Mouse (Mus musculus): ENCODE measurements around the gene Tmem239.
"Not testable (repeated sequence)": the region's sequence is repeated elsewhere in the genome, so short reads cannot be mapped to it uniquely, and the experiment has no call there.

Tmem239 gene

GRCm38 (mm10) chr2:130406178-130406577 is at the start of gene Tmem239:
Gene Tmem239 (plus strand): TSS chr2:130406478.
- no peak for DNase-seq (ENCODE audit: low spot score)

DNA sequence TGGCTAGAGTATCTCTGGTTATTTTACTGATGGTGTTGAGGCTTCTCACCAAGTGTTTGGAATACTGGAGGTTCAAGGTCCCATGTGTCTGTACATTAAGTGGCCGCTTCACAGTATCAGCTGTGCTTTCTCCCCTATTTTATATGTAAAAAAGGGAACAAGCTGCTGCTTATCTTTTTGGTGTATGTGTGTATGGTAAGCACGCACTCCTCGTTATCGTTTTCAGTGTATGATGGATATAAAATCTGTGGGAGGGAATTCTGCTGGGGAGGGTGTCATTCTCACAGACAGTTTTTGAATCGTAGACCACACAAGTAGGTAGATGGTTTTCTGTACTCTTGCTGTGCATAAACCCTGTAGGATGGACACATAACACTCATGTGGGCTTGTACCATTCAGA is 48.7 kb upstream of the Tmem239 start:
- no peak for DNase-seq (ENCODE audit: low spot score)

DNA sequence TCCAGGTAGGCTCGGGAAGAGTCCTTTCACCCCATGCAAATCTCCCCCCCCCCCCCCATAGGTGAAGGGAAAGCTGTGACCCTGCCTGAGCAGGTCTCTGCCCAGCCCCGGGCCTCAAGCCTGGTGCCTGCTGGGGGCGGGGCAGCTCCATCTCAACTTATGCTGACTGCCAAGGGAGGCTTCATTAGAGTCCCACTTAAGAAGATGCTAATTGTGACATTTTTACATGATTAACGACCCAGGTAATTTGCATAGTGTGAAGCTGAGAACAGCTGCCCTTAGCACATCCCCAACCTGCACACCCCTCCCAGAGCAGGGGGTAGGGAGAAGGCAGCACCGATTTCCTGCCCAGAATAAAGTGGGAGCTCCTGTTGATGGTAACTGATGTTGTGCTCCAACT is 47.4 kb upstream of the Tmem239 start:
- DNase-seq (ENCODE audit: low spot score): no peak

DNA sequence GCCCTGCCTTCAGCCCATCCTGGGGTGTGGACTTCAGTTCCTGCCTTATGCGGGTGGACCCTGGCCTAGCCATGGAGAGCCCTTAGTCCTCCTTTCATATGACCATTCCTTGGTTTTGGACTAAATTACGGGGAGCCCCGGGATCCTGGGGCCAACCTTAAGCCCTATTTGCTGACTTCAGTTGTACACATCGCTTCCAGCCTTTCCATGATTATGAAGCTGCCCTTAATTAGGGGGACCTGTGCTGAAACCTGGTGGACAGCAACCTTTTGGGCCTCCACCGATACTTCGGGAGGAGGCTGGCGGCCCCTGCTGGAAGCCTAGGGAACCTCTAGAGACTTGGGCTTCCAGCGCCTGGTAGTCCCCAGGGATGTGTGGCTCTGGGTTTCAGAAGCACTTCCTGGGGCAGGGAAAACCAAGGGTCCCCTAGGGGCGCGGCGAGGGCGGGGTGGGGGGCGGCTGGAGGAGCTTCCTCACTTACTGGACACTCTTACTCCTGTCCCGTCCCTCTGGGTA is 43.7 kb upstream of the Tmem239 start:
- no peak for DNase-seq (ENCODE audit: low spot score)

DNA sequence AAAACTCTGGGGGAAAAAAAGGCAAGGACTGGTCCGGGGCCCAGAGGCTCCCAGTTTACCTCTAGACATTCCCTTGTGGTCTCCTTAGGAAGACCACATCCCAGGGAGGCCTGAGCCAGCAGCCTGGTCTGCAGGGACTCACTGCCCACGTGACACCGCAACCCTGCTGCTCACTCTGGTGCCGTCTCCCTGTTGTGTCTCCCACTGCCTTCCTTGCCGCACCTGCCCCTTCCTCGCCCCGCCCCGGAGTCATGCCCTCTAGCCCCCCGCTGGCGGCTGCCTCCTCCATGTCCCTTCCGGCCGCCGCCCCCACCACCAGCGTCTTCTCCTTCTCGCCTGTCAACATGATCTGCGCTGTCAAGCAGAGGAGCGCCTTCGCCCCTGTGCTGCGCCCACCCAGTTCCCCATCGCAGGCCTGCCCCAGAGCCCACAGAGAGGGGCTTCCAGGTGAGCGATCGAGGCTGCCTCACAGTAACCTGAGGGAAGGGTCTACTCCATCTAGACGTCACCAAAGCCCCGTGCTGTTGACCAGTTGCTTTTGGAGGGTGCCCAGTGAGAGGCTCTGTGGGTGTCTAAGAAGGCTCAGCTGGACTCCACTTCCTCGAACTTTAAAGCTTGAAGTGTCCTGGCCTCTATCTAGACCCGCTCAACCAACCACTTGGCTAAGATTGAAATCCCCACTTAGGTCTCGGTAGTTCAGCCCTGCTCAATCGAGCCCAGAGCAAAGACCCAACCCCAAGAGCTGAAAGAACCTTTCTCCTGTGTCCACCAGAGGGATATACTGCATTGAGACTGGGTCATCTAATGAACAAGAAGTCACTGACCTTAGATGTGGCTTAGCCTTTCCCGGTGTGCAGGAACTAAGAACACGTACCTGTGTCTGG is 40.8 kb upstream of the Tmem239 start:
- DNase-seq (ENCODE audit: low spot score): no peak

GRCm38 (mm10) chr2:130367386-130367785 is 38.9 kb upstream of the Tmem239 start:
- peak; percentile 8 for DNase-seq (ENCODE audit: low spot score)

DNA sequence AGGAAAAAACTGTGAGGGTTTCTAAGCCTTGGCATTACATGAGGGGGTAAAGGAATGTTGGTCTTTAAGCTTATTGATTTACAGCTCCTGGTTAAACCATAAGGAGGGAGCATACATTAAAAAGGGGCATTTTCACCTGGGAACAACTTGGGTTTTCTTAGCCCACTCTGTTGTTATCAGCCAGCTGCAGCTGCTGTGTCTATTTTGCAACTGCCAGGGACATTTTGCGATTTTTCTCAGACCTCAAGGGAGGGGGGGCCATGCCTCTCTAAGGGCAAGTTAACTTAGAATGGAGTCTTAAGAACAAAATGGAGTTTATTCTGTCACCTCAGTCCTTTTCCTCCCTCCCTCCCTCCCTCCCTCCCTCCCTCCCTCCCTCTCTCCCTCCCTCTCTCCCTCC is 33.3 kb upstream of the Tmem239 start:
- not testable (repeated sequence) for DNase-seq (ENCODE audit: low spot score)

DNA sequence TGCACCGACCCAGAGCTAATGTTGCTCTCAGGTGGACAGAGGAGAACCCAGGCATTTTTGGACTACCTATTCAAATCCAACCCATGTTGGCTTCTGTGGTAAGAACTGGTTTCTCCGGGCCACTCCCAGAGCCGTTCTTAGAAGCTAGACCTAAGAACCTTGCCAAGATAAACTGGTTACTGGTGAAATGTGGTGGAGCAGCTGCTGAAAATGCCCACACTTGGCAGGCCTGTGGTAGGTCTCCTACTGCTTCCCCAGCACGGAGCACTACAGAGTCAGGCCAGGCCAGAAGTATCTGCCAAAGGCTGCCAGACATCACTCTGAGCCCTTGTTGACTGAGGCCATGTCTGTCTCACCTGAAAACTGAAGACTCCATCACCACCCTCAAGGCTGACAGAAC is 31.3 kb upstream of the Tmem239 start:
- DNase-seq (ENCODE audit: low spot score): peak; percentile 17

- DNase-seq (ENCODE audit: low spot score): no peak
Observed at GRCm38 (mm10) chr2:130383205-130383604, 23.1 kb upstream of the Tmem239 start.

GRCm38 (mm10) chr2:130383895-130384294 is 22.4 kb upstream of the Tmem239 start:
- DNase-seq (ENCODE audit: low spot score): no peak

DNA sequence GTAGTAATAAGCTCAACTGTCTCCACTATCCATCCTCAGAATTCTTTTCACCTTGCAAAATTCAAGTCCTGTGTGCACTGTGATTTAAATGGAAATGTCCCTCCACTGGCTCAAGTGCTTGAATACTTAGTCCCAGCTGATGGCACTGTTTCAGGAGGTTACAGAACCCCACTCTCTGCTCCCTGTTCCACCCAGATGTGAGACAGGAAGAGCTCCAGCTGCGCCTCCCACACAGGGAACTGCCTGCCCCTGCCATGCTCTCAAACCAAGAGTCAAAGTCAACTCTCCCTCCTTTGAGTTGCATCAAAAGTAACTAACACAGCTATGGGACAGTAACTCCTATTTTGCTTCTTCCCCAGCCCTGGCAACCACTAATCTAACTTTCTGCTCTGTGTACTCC is 20.1 kb upstream of the Tmem239 start:
- DNase-seq (ENCODE audit: low spot score): peak; percentile 14

DNA sequence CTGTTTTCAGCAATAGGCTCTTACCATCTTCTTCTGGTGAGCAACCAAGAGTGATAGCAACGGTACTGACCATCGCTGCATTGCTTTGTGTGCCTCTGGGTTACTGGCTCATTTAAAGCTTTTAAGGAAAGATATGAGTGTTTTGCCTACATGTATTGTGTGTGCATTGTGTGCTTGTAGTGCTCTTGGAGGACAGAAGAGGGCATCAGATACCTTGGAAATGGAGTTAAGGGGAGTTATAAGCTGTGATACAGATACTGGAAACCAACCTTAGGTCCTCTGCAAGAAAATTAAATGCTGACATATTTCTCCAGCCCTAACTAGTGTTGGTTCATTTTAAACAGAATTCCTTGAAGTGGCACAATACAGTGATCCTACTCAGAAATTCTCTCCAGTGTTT is 17.5 kb upstream of the Tmem239 start:
- DNase-seq (ENCODE audit: low spot score): no peak

- no peak for DNase-seq (ENCODE audit: low spot score)
Observed at GRCm38 (mm10) chr2:130390993-130391625, 15.2 kb upstream of the Tmem239 start.

DNA sequence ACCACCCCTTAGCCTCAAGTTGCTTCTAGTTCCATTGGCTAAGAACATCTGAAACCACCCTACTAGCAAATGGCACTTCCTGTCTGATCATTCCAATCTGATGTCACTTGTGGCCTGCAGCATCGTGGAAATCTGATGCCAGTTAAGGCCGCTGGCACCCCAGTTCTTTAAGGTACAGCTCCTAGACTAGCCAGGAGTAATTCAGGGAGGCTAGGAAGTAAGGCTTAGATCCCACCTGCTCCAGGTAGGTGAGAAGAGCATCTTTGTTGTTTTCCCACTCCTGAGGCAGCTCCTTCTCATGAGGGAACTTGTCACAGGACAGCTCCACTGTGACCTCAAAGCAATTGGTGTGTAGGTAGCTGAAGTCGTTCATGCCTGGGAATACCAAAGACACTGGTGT is 13.4 kb upstream of the Tmem239 start:
- no peak for DNase-seq (ENCODE audit: low spot score)

GRCm38 (mm10) chr2:130395696-130396095 is 10.6 kb upstream of the Tmem239 start:
- no peak for DNase-seq (ENCODE audit: low spot score)

- DNase-seq (ENCODE audit: low spot score): no peak
Observed at GRCm38 (mm10) chr2:130397186-130397985, 8.9 kb upstream of the Tmem239 start, which contains the start of gene Cpxm1. Gene Cpxm1 (minus strand): TSS chr2:130397574.

- DNase-seq (ENCODE audit: low spot score): peak; percentile 16
Observed at GRCm38 (mm10) chr2:130398091-130398490, 8.2 kb upstream of the Tmem239 start.

- DNase-seq (ENCODE audit: low spot score): no peak
Observed at GRCm38 (mm10) chr2:130400046-130400445, 6.2 kb upstream of the Tmem239 start.

- DNase-seq (ENCODE audit: low spot score): no peak
Observed at GRCm38 (mm10) chr2:130401891-130402290, 4.4 kb upstream of the Tmem239 start.

DNA sequence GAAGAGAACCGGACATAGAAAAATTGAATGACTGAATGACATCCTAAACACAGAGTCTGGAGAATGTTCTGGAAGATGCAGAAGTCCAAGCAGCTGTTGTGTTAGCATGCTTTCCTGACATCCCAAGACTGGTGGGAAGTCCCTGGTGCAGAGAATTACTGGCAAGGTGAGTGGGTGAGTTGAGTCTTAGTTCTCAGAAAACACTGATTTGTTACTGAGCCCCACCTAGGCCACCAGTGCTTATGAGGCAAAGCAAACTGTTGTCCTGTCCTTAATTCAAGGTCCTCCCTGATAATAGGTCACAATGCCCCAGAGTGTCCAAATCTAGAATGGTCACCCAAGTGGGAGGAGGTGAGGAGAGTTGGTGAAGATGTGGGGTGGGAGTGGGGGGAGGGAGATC is 1.3 kb upstream of the Tmem239 start, which contains the start of the genes Gm28372 and 1700020A23Rik:
Gene Gm28372 (plus strand): TSS at position 301 of the 400 bp plus-strand sequence.
Gene 1700020A23Rik (plus strand): TSS at position 321 of the 400 bp plus-strand sequence.
- DNase-seq (ENCODE audit: low spot score): no peak

- DNase-seq (ENCODE audit: low spot score): no peak
Observed at GRCm38 (mm10) chr2:130408194-130408593, 1.9 kb downstream of the Tmem239 start.
